Mouse (Mus musculus) hindbrain, embryonic 15.5 days (tissue): ENCODE measurements at regions not wholly inside any gene's neighbourhood (a gene's known extent, or its start where the extent isn't known, plus 50 kb on each side); places are given as distances from the start of the nearest gene placed in this dataset.
"Not testable (repeated sequence)": the region's sequence is repeated elsewhere in the genome, so short reads cannot be mapped to it uniquely, and the experiment has no call there.

Experiments used
- ATAC-seq: fragments of 200-750 bp; cut with Nextera tagmentation; 2 replicates; pipeline ENCODE4 v1.8.0; 2017; ENCODE audit warnings: low read depth, moderate number of reproducible peaks, moderate TSS enrichment; ENCODE audit not compliant: low FRiP score
- H3K27ac ChIP-seq: fragments of 300-500 bp; sonication (generic); replicated peaks from 2 replicates; pipeline ENCODE4 v1.5.1; 2015; ENCODE audit warnings: mild to moderate bottlenecking, inconsistent platforms
- H3K27me3 ChIP-seq: fragments of 300-500 bp; sonication (generic); 2 replicates; pipeline ENCODE4 v1.6.1; 2015; ENCODE audit warnings: control low read depth, inconsistent platforms
- H3K36me3 ChIP-seq: fragments of 300-500 bp; sonication (generic); 2 replicates; pipeline ENCODE4 v1.6.1; 2015; ENCODE audit warnings: control low read depth, inconsistent platforms
- H3K4me1 ChIP-seq: fragments of 300-500 bp; sonication (generic); replicated peaks from 2 replicates; pipeline ENCODE4 v1.6.1; 2015; ENCODE audit warnings: control low read depth, inconsistent platforms
- H3K4me2 ChIP-seq: fragments of 300-500 bp; sonication (generic); 2 replicates; pipeline ENCODE4 v1.6.1; 2015; ENCODE audit warnings: moderate library complexity, mild to moderate bottlenecking, inconsistent platforms
- H3K4me3 ChIP-seq: fragments of 300-500 bp; sonication (generic); 2 replicates; pipeline ENCODE4 v1.5.1; 2015; ENCODE audit warnings: mild to moderate bottlenecking, inconsistent platforms
- H3K9ac ChIP-seq: fragments of 300-500 bp; sonication (generic); 2 replicates; pipeline ENCODE4 v1.6.1; 2015; ENCODE audit warnings: inconsistent platforms
- H3K9me3 ChIP-seq: fragments of 300-500 bp; sonication (generic); 2 replicates; pipeline ENCODE4 v1.6.1; 2016; ENCODE audit warnings: control low read depth, inconsistent platforms
- WGBS: fragments of 180-500 bp; shearing (Covaris S2); methylation state at CpG from one replicate; pipeline ENCODE4 v1.1.7; 2015; 5-methylcytosine and 5-hydroxymethylcytosine counted together

DNA sequence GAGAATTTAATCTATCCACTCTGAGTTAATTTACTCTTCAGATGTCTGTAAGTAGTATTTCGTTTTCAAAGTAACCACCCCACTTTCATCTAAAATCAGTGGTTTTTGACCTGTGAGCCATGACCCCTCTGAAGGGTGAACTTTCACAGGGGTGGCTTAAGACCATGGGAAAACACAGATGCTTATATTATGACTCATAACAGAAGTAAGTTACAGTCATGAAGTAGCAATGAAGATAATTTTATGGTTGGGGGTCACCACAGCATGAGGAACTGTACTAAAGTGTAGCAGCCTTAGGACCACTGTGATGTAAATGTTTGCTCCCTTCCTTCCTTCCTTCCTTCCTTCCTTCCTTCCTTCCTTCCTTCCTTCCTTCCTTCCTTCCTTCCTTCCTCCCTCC lies 215.2 kb downstream of the Zfp619 start:
- WGBS = 78% methylated on average over 1 of the region's 1 CpGs
- H3K4me3 ChIP-seq = no peak overlapping the region
- no peak overlapping the region for H3K4me2 ChIP-seq
- H3K27ac ChIP-seq = no peak overlapping the region
- H3K27me3 ChIP-seq = no peaks in the 10 kb centered on the region
- H3K36me3 ChIP-seq = no peaks in the 10 kb centered on the region
- no peak for ATAC-seq
- H3K9me3 ChIP-seq = no peaks in the 10 kb centered on the region
- H3K9ac ChIP-seq = no peak overlapping the region
- H3K4me1 ChIP-seq = 0 out of 2 replicates have a peak, but pooled peaks cover 5% of the 10 kb centered on the region

DNA sequence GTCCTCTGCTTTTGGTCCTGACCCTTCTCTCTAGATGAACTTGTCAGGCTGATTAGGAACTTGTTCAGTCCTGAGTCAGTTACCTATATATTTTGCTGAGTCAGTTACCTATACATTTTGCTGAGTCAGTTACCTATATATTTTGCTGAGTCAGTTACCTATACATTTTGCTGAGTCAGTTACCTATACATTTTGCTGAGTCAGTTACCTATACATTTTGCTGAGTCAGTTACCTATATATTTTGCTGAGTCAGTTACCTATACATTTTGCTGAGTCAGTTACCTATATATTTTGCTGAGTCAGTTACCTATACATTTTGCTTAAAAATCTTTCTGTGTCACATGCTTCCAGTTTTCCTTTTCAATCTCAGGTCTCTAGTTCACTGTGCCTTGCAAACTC lies 230.8 kb downstream of the Zfp619 start:
- not testable (repeated sequence) for H3K9me3 ChIP-seq, H3K4me1 ChIP-seq, H3K4me2 ChIP-seq, H3K27ac ChIP-seq, H3K9ac ChIP-seq, H3K4me3 ChIP-seq, H3K36me3 ChIP-seq, H3K27me3 ChIP-seq, ATAC-seq

DNA sequence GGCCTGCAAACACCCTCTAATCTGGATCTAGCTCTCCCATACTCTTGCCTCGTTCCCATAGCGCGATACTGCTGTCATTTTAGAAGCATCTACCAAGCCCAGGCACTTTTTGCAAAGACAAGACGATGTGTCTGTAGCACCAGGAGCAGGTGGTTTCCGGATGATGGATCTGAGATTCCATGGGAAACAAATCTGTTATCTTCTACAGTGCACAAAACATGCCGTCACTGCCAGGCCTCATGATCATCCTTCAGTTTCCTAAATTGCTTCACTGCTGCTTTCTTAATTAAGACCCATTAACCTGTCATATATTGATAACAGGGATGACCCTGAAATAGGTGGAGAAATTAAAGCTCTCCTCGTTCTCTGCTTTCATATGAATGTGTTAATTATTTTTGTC lies 232.9 kb downstream of the Zfp619 start:
- no peaks in the 10 kb centered on the region for H3K4me1 ChIP-seq
- WGBS = 80% methylated on average over 7 of the region's 7 CpGs
- no peaks in the 10 kb centered on the region for H3K9me3 ChIP-seq
- no peak overlapping the region for H3K4me2 ChIP-seq
- H3K36me3 ChIP-seq = no peaks in the 10 kb centered on the region
- no peak overlapping the region for H3K9ac ChIP-seq
- H3K4me3 ChIP-seq = no peak overlapping the region
- ATAC-seq = 0 out of 2 replicates have a peak, but pooled peaks have one; percentile 56
- no peak overlapping the region for H3K27ac ChIP-seq
- H3K27me3 ChIP-seq = no peaks in the 10 kb centered on the region

DNA sequence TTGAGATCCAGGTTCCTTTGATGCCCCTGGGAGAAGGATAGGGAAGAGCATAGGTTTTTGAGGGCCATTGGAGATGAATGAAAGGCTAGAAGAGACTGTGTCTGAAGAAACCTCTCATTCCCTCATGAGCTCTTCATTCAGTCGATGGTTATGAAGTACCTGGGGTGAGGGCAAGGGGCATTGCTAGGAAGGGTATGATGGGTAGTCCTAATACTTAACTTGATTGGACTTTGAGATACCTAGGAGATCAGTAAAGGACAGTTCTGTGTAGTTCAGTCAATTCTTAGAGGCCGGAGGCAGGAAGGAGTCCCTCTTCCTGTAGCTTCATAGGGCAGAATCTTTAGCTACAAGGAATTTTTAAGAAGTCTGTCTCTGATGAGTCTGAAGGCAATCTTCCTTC lies 246.8 kb downstream of the Zfp619 start:
- WGBS = 91% methylated on average over 2 of the region's 2 CpGs
- Histone ChIP-seq H3K27ac (no peak overlapping the region), H3K36me3 (no peaks in the 10 kb centered on the region), H3K4me3 (no peak overlapping the region), H3K27me3 (no peaks in the 10 kb centered on the region), H3K4me1 (no peaks in the 10 kb centered on the region), H3K9me3 (no peaks in the 10 kb centered on the region), H3K9ac (no peak overlapping the region), H3K4me2 (no peak overlapping the region)
- ATAC-seq = no peak

DNA sequence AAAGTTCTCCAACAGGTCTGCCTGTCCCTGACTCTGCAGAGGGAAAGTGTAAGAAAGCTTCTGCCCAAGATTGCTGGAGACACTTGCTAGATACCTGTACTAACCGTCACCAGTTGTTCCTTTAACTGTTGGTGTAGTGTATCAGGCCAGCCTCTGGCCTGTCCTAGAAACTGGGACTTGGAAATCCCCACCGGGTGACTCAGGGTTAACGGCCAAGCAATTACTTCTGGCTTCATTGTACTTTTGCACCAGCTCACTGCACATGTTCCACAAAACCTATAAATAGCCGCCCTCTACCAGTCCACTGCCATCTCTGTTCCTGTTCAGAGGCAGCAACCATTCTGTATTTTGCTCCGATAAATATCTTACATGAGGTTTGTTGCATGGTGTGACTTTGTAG lies 247.5 kb downstream of the Zfp619 start:
- ATAC-seq = no peak
- 93% methylated on average over 5 of the region's 5 CpGs for WGBS

DNA sequence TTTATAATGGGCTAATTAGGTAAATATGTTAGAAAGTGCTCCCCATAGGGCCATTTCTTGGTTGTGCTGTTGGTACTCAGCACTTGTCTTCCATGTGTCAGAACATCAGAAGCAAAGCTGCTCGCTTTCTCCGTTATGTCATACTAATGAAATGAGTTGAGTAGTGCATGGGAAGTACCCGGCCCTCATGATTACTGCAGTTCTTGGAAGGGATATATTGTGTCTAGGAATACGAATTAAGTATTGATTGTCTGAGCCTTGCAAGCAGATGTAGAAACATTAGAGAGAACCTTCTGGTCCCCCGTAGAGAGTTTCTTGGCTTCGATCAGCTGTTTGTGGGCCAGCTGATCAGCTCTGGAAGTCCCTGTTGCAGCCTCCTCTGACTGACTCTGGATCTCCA lies 255.7 kb downstream of the Zfp619 start:
- H3K27me3 ChIP-seq = no peaks in the 10 kb centered on the region
- no peaks in the 10 kb centered on the region for H3K4me1 ChIP-seq
- no peaks in the 10 kb centered on the region for H3K9me3 ChIP-seq
- no peak overlapping the region for H3K27ac ChIP-seq
- no peaks in the 10 kb centered on the region for H3K36me3 ChIP-seq
- WGBS = 77% methylated on average over 6 of the region's 6 CpGs
- H3K9ac ChIP-seq = no peak overlapping the region
- 0 out of 2 replicates have a peak, but pooled peaks have one; percentile 34 for ATAC-seq
- no peak overlapping the region for H3K4me3 ChIP-seq
- H3K4me2 ChIP-seq = no peak overlapping the region

More for the DNA sequence above, 247.5 kb downstream of the Zfp619 start:
- H3K27me3 ChIP-seq = no peaks in the 10 kb centered on the region
- no peaks in the 10 kb centered on the region for H3K4me1 ChIP-seq
- no peaks in the 10 kb centered on the region for H3K9me3 ChIP-seq
- H3K36me3 ChIP-seq = no peaks in the 10 kb centered on the region
- no peak overlapping the region for H3K9ac ChIP-seq
- no peak overlapping the region for H3K4me3 ChIP-seq
- no peak overlapping the region for H3K27ac ChIP-seq
- H3K4me2 ChIP-seq = no peak overlapping the region

DNA sequence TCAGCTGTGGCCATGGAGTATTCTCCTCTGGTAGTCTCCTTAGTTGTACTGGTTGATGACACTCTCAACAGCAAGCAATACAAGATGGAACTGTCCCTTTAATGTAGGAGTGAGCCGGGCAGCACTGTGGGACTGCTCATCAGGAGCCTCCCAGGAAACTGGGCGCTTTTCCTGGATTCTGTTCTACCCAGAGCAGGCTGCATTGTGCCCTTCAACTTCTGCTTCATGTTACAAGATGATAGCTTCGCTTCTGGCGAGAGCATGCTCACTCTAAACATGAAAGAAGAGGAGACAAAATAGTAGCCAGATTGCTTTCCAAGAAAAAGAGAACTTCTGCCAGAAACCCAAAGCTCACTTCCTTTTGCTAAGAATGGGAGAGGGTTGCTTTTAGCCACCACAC lies 271.8 kb downstream of the Zfp619 start:
- no peaks in the 10 kb centered on the region for H3K4me1 ChIP-seq
- H3K4me3 ChIP-seq = no peak overlapping the region
- no peak overlapping the region for H3K9ac ChIP-seq
- no peak overlapping the region for H3K4me2 ChIP-seq
- no peaks in the 10 kb centered on the region for H3K9me3 ChIP-seq
- 79% methylated on average over 4 of the region's 4 CpGs for WGBS
- H3K27me3 ChIP-seq = no peaks in the 10 kb centered on the region
- no peak overlapping the region for H3K27ac ChIP-seq
- H3K36me3 ChIP-seq = no peaks in the 10 kb centered on the region
- no peak for ATAC-seq

DNA sequence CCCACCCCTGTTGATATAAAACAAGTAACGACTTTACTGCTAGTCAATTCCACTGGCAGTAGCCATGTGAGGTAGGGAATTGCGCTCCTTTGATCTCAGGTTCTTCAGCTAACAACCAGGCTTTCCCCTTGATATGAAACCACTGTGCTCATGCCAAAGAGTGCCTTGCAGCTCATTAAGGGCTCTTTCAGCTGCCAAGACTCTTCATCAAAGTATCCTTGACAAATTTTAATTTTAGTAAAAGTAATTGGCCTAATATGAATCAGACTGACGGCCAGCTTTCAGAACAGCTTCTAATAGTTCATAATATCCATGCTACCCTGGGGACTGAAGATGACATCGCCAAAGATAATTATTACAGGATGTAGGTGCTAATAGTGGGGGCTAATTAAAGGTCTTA lies 272.3 kb downstream of the Zfp619 start:
- 71% methylated on average over 4 of the region's 4 CpGs for WGBS
- Histone ChIP-seq H3K4me3 (no peak overlapping the region), H3K27me3 (no peaks in the 10 kb centered on the region), H3K27ac (no peak overlapping the region), H3K9ac (no peak overlapping the region), H3K36me3 (no peaks in the 10 kb centered on the region), H3K4me1 (no peaks in the 10 kb centered on the region), H3K4me2 (no peak overlapping the region), H3K9me3 (no peaks in the 10 kb centered on the region)
- 0 out of 2 replicates have a peak, but pooled peaks have one; percentile 56 for ATAC-seq

DNA sequence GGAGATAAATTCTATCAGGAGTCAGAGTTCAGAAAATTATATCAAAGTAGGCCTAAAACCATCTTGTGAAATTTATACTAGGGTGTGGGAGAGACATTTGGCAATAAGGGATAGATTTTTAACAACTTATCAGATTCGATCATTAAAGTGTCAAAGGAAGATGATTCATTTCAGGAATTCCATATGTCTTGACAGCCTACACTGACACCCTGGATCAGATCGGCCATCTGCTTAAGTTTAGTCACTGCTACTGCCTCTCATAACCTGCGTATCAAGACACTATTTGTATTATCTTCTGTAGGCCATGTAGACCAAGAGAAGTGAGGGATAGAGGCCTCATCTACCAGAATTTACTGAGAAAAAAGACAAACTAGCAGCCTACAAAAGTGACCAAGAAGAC lies 277.2 kb downstream of the Zfp619 start:
- H3K27ac ChIP-seq = no peak overlapping the region
- ATAC-seq = no peak
- 91% methylated on average over 3 of the region's 3 CpGs for WGBS
- no peaks in the 10 kb centered on the region for H3K9me3 ChIP-seq
- no peak overlapping the region for H3K4me2 ChIP-seq
- no peaks in the 10 kb centered on the region for H3K4me1 ChIP-seq
- H3K4me3 ChIP-seq = no peak overlapping the region
- no peak overlapping the region for H3K9ac ChIP-seq
- H3K36me3 ChIP-seq = no peaks in the 10 kb centered on the region
- no peaks in the 10 kb centered on the region for H3K27me3 ChIP-seq

DNA sequence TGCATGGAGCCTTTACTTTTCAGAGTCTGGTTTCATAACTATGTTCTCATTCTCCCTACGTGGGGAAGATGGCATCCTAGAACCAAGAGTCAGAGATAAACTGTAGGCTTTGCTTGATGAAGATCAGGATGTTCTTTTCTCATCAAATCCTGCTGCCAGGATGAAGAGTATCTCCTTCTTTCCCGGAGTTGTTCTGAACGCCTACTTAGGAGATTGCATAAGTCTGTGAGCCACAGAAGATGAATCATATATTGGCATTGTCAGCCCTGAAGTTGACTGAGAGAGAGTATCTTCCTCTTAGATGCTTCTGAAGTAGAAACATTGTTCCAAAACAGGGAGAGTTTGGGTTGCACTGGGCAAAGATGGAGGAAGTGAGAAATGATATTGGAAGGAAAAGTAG lies 286.7 kb downstream of the Zfp619 start:
- 80% methylated on average over 3 of the region's 3 CpGs for WGBS
- Histone ChIP-seq H3K4me2 (no peak overlapping the region), H3K36me3 (no peaks in the 10 kb centered on the region), H3K9ac (no peak overlapping the region), H3K9me3 (no peaks in the 10 kb centered on the region), H3K4me3 (no peak overlapping the region), H3K4me1 (no peaks in the 10 kb centered on the region), H3K27me3 (no peaks in the 10 kb centered on the region), H3K27ac (no peak overlapping the region)
- ATAC-seq = no peak

DNA sequence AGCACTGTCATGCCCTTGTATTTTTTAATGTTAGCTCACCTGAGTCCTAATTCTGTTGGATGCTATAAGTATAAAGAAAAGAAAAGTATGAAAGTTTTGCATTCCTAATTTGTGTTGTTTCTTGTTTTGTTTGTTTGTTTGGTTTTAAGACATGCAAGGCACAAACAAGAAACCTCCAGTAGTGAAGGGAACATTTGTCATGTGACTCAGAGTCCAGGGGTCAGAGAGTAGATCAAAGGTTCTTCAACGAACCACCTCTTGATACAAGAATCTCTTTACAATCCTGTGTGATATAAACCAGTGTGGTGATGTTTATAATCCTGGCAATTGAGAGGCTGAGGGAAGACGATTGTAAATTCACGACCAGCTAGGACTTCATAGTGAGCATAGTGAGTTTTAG lies 300.5 kb downstream of the Zfp619 start:
- no peaks in the 10 kb centered on the region for H3K4me1 ChIP-seq
- no peak overlapping the region for H3K4me2 ChIP-seq
- WGBS = 82% methylated on average over 3 of the region's 3 CpGs
- H3K27ac ChIP-seq = no peak overlapping the region
- H3K4me3 ChIP-seq = no peak overlapping the region
- no peaks in the 10 kb centered on the region for H3K9me3 ChIP-seq
- no peak for ATAC-seq
- H3K36me3 ChIP-seq = no peaks in the 10 kb centered on the region
- no peaks in the 10 kb centered on the region for H3K27me3 ChIP-seq
- H3K9ac ChIP-seq = no peak overlapping the region

DNA sequence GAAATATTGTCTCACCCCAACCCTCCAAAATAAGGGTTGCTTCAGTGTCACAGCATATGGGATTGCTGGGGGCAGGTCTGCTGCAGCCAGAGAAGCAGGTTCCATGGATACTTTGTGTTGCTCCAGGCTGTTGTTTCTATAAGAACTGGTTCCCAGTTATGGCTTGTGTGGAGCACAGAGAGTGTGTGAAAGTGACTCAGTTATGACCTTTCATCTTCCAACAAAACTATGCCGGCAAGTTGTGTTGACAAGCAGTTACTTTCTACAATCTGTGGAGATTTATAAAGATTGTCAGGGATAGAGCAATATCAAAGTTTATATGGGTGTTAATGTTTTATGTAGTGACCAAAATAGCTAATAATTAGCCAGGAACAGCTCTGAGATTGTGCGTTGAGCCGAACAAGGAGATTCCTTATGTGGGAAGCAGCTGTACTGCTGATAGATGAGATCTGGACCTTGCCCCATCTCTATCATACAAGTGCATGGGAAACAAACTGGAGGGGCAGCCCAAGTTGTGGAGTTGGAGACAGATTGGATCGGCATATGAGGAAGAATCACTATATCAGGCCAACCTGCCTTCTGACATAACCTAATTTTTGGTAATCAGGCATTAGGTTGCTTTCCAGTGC lies 305.1 kb downstream of the Zfp619 start:
- no peaks in the 10 kb centered on the region for H3K4me1 ChIP-seq
- no peak overlapping the region for H3K4me3 ChIP-seq
- H3K27me3 ChIP-seq = no peaks in the 10 kb centered on the region
- no peaks in the 10 kb centered on the region for H3K9me3 ChIP-seq
- WGBS = 93% methylated on average over 4 of the region's 4 CpGs
- no peak overlapping the region for H3K9ac ChIP-seq
- ATAC-seq = no peak
- H3K4me2 ChIP-seq = no peak overlapping the region
- no peak overlapping the region for H3K27ac ChIP-seq
- H3K36me3 ChIP-seq = no peaks in the 10 kb centered on the region

DNA sequence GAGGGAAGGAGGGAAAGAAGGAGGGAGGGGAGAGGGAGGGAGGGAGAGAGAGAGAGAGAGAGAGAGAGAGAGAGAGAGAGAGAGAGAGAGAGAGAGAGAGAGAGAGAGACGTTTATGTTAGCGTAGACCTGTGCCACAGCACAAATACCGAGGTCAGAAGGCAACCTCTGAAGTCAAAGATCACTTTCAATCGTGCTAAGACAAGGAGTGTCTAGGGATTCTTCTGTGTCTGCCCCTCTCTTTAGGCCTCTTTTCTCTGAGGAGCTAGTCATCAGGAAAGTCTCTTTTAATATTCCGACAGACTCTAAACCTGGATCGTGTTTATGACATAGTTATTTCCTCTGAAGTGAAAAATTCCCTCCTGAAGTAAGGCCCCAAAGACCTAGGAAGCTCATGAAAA lies 310.8 kb downstream of the Zfp619 start:
- Histone ChIP-seq H3K4me2 (no peak overlapping the region), H3K9ac (no peak overlapping the region), H3K27me3 (no peaks in the 10 kb centered on the region), H3K36me3 (no peaks in the 10 kb centered on the region), H3K9me3 (no peaks in the 10 kb centered on the region), H3K27ac (no peak overlapping the region), H3K4me1 (0 out of 2 replicates have a peak, but pooled peaks cover 3% of the 10 kb centered on the region), H3K4me3 (no peak overlapping the region)
- no peak for ATAC-seq
- whole genome bisulfite sequencing = 60% methylated on average over 6 of the region's 6 CpGs
